Mouse (Mus musculus) megakaryocyte, embryonic 14.5 days (primary cell): ENCODE data around the gene BC037034.

Experiments used
- FLI1 ChIP-seq: IDR thresholded peaks from 2 replicates; pipeline ENCODE4 v1.6.1; 2012; ENCODE audit warnings: low read length, inconsistent platforms, mixed read lengths
- GATA1 ChIP-seq: IDR thresholded peaks from 3 replicates; pipeline ENCODE4 v1.6.1; 2012; ENCODE audit warnings: mixed read lengths, low read length, inconsistent platforms, borderline replicate concordance

- TF ChIP-seq GATA1 (no peak), FLI1 (no peak)
Observed at GRCm38 (mm10) chr5:138241511-138241910, 22.3 kb downstream of the BC037034 start.
